21 mouse cellular contexts compared by ENCODE assay signal in genomic region chr4:40791176-40791575, GRCm38 (mm10).
"Had no signal": no experiment of that assay in that cellular context is flagged by ENCODE, and none has a peak within 500 bp of the region (broad histone marks: within the 10 kb centered on the region; RNA-seq: fewer than 3 reads in every experiment).

No protein-coding gene starts in this region.

- DNase-seq: gastrocnemius, adult 2 months; gastrocnemius, postnatal 10 days; gastrocnemius, postnatal 25 days; heart, adult 18-20 months; heart, postnatal 10 days; kidney, adult 11 months; layer of hippocampus, adult 9-11 months; layer of hippocampus, postnatal 36 days; left cerebral cortex, postnatal 4 days had no signal

- H3K9me3 ChIP-seq: heart, embryonic 10.5 days; hindbrain, embryonic 13.5 days; hindbrain, embryonic 15.5 days; limb, embryonic 15.5 days; liver, embryonic 12.5 days had no signal

- H3K36me3 ChIP-seq: heart, embryonic 12.5 days; hindbrain, embryonic 13.5 days; hindbrain, embryonic 15.5 days; limb, embryonic 13.5 days; limb, embryonic 15.5 days; liver, embryonic 12.5 days had no signal

- H3K4me3 ChIP-seq: gastrocnemius, adult 2 months; heart, embryonic 10.5 days; heart, embryonic 12.5 days; hindbrain, embryonic 13.5 days; hindbrain, embryonic 15.5 days; limb, embryonic 13.5 days; limb, embryonic 15.5 days; liver, embryonic 12.5 days had no signal

- H3K27me3 ChIP-seq: heart, embryonic 12.5 days; hindbrain, embryonic 13.5 days; hindbrain, embryonic 15.5 days; limb, embryonic 13.5 days; limb, embryonic 15.5 days; liver, embryonic 12.5 days had no signal

- H3K4me2 ChIP-seq: heart, embryonic 12.5 days; hindbrain, embryonic 13.5 days; hindbrain, embryonic 15.5 days; limb, embryonic 13.5 days; limb, embryonic 15.5 days; liver, embryonic 12.5 days had no signal

- ATAC-seq: forebrain, embryonic 16.5 days; hindbrain, postnatal 0 days; intestine, embryonic 16.5 days; liver, embryonic 12.5 days had no signal

- H3K27ac ChIP-seq: gastrocnemius, adult 2 months; heart, embryonic 10.5 days; hindbrain, embryonic 13.5 days; hindbrain, embryonic 15.5 days; hindbrain, postnatal 0 days; kidney, postnatal 0 days; limb, embryonic 13.5 days; limb, embryonic 15.5 days; liver, embryonic 12.5 days; liver, embryonic 14.5 days had no signal

- H3K9ac ChIP-seq: heart, embryonic 12.5 days; hindbrain, embryonic 13.5 days; hindbrain, embryonic 15.5 days; limb, embryonic 13.5 days; limb, embryonic 15.5 days; liver, embryonic 12.5 days; liver, embryonic 14.5 days had no signal

- H3K4me1 ChIP-seq: heart, embryonic 10.5 days; heart, embryonic 12.5 days; hindbrain, embryonic 13.5 days; hindbrain, embryonic 15.5 days; limb, embryonic 15.5 days; liver, embryonic 12.5 days had no signal
